Mouse (Mus musculus) kidney, embryonic 15.5 days (tissue): ENCODE results near the gene Fbxo3. TPM values are rescaled to one million over a fixed set of nuclear protein-coding genes. Genes with fewer than 3 reads are reported as not detected.
A peak's percentile ranks its signal among the peaks of the same experiment; 100 is the strongest.
"Not testable (repeated sequence)": the region's sequence is repeated elsewhere in the genome, so short reads cannot be mapped to it uniquely, and the experiment has no call there.

Experiments
- ATAC-seq: fragments of 200-750 bp; cut with Nextera tagmentation; replicated peaks from 2 replicates; pipeline ENCODE4 v1.8.0; 2017; ENCODE audit warnings: moderate TSS enrichment; ENCODE audit not compliant: low FRiP score
- H3K27ac ChIP-seq: fragments of 300-500 bp; sonication (generic); 2 replicates; pipeline ENCODE4 v1.5.1; 2015; ENCODE audit warnings: mild to moderate bottlenecking, inconsistent platforms
- H3K27me3 ChIP-seq: fragments of 300-500 bp; sonication (generic); 2 replicates; pipeline ENCODE4 v1.6.1; 2015; ENCODE audit warnings: inconsistent platforms
- H3K36me3 ChIP-seq: fragments of 300-500 bp; sonication (generic); 2 replicates; pipeline ENCODE4 v1.6.1; 2015; ENCODE audit warnings: inconsistent platforms
- H3K4me1 ChIP-seq: fragments of 300-500 bp; sonication (generic); 2 replicates; pipeline ENCODE4 v1.6.1; 2015; ENCODE audit warnings: inconsistent platforms
- H3K4me2 ChIP-seq: fragments of 300-500 bp; sonication (generic); 2 replicates; pipeline ENCODE4 v1.6.1; 2015; ENCODE audit warnings: moderate library complexity, mild to moderate bottlenecking, inconsistent platforms
- H3K4me3 ChIP-seq: fragments of 300-500 bp; sonication (generic); replicated peaks from 2 replicates; pipeline ENCODE4 v1.5.1; 2015; ENCODE audit warnings: mild to moderate bottlenecking, inconsistent platforms
- H3K9ac ChIP-seq: fragments of 300-500 bp; sonication (generic); 2 replicates; pipeline ENCODE4 v1.6.1; 2015; ENCODE audit warnings: mild to moderate bottlenecking, inconsistent platforms
- H3K9me3 ChIP-seq: fragments of 300-500 bp; sonication (generic); replicated peaks from 2 replicates; pipeline ENCODE4 v1.6.1; 2016; ENCODE audit warnings: inconsistent platforms
- WGBS: fragments of 180-500 bp; shearing (Covaris S2); methylation state at CpG from one replicate; pipeline ENCODE4 v1.1.7; 2015; ENCODE audit warnings: mixed read lengths; 5-methylcytosine and 5-hydroxymethylcytosine counted together
- polyA plus RNA-seq: library from polyadenylated mRNA; unstranded; fragments of >200 nt; fragmentation: Nextera tagmentation; extraction: Ambion mirVana; gene quantifications from 2 replicates; pipeline ENCODE4 v1.2.1, GENCODE M21; 2015

Gene Fbxo3
- polyA plus RNA-seq, 1 experiment from 2014 or later, result 54.3 TPM

DNA sequence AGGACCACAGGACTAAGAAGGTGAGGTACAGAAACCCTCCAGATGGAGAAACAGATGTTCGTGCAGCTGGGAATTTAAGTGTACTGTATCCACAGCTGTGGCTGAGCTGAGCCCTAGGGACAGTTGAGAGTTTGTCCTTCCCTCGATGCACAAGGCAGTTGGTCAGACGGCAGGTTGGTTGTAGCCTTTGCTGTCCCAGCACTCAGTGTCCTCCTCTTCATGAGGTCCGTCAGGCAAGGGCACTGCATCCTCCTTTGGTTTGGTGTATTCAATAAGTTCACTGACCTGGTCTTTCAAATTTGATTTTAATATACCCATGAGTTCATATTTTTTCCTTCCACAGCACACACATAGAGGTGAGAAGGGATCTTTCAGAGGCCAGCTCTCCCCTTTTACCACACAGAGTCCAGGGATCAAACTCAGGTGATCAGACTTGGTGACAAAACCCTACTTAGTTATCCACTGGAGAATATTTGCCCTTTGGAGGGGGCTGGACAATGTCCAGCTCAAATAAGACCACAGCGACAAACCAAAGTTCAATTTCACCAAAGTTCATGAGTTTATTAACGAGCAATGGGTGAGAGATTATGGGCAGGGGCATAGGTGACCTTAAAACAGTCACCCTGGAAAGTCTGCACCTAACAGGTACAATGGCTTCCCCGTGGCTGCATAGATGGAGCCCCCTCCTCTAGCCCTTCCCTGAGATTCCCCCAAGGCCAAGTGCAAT is 19.6 kb upstream of the Fbxo3 start:
- no peaks in the 10 kb centered on the region for H3K4me1 ChIP-seq
- no peak overlapping the region for H3K9ac ChIP-seq
- H3K27me3 ChIP-seq, result peaks cover 11% of the 10 kb centered on the region; the same call in 1 of the 2 replicates
- no peak overlapping the region for H3K4me2 ChIP-seq
- ATAC-seq, result no peak
- no peak overlapping the region for H3K4me3 ChIP-seq
- 72% methylated on average over 7 of the region's 7 CpGs for WGBS
- H3K27ac ChIP-seq, result no peak overlapping the region
- no peaks in the 10 kb centered on the region for H3K36me3 ChIP-seq
- H3K9me3 ChIP-seq, result no peaks in the 10 kb centered on the region

DNA sequence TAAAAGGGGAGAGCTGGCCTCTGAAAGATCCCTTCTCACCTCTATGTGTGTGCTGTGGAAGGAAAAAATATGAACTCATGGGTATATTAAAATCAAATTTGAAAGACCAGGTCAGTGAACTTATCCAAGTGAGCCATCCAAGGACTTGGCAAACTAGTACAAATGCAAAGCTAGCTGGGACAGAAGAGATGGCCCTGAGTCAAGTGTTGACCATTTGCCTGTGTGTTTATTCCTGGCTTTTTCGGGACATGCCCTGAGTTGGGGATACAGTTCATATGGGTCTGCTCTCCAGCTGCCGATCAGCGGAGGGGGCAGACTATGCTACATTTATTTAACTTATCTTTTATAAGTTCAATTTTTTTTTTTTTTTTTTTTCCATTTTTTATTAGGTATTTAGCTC is 18.7 kb upstream of the Fbxo3 start:
- H3K27me3 ChIP-seq, H3K27ac ChIP-seq, H3K36me3 ChIP-seq, H3K4me1 ChIP-seq, H3K4me3 ChIP-seq, H3K9ac ChIP-seq, ATAC-seq, H3K9me3 ChIP-seq, H3K4me2 ChIP-seq: not testable (repeated sequence)
- 89% methylated on average over 3 of the region's 3 CpGs for WGBS

DNA sequence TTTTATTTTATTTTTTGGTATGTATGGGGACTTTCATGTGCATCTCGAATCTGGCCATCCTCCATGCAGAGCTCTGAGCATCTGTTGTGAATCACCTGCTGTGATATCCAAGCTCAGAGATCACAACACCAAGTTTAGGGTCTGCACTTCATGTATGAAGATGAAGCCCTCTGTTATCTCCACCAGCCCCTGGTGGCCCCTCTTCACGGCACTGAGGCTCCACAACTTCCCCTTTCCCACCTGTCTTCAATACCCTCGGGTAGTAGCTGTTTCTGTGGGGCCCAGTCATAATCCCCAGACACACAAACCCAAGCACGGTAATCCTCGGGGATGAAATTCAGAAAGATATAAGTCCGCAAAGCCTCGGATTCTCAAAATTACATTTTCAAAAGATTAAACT is 4.4 kb upstream of the Fbxo3 start:
- peaks cover 4% of the 10 kb centered on the region for H3K4me1 ChIP-seq
- no peaks in the 10 kb centered on the region; the same call in 1 of the 2 replicates for H3K9me3 ChIP-seq
- H3K4me3 ChIP-seq, result no peak overlapping the region
- H3K27ac ChIP-seq, result no peak overlapping the region
- no peak for ATAC-seq
- no peak overlapping the region for H3K9ac ChIP-seq
- no peaks in the 10 kb centered on the region for H3K36me3 ChIP-seq
- H3K27me3 ChIP-seq, result no peaks in the 10 kb centered on the region
- H3K4me2 ChIP-seq, result no peak overlapping the region
- 86% methylated on average over 7 of the region's 7 CpGs for WGBS

DNA sequence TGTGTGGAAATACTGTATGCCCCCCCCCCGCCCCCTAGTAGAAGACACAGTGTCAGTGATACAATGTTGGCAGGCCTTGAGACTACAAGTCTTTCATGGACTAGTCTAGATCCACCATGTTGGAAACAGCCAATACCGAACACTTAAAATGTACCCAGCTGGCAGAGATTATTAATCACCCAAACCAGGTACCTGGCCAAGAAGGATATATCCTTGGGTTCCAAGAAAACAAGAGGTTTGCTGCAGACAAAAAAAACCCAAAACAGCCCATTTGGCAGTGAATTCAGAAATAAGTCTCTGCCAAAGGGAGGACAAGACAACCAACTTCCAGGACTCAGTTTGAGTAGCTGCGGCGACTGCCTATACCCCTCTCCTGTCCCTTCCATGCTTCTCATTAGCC is 2.9 kb upstream of the Fbxo3 start:
- Histone ChIP-seq H3K27me3 (no peaks in the 10 kb centered on the region), H3K4me1 (peaks cover 14% of the 10 kb centered on the region), H3K36me3 (no peaks in the 10 kb centered on the region), H3K4me2 (no peak overlapping the region), H3K9ac (no peak overlapping the region), H3K4me3 (no peak overlapping the region), H3K27ac (no peak overlapping the region), H3K9me3 (no peaks in the 10 kb centered on the region; the same call in 1 of the 2 replicates)
- no peak for ATAC-seq
- WGBS, result 92% methylated on average over 4 of the region's 4 CpGs

DNA sequence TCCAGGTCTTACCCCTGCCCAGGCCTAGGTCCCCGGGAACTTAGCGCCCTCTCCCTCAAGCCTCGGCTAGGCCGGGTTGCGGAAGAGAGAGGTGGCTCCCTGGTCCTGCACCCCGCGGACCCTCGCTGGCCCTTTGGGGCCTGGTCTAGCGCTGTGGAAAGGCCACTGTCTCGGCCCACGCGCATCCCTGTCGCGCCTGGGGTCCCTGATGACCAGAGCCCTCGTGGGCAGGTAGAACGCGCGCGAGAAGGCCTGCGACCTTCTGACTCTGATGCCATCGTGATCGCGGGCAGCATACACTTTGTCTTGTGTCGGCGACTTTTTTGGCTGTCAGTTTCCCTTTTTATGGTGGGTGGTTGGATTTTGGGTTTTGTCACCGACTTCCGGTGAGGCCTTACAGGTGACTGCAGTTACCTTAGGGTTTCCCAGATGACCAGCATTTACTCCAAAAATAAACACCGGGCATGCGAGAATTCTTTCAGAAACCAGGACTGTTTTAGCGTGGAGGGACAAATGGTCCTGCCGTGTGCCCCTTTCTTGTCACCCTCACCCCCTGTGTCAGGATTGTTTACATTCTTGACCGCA is 710 bp downstream of the Fbxo3 start, which contains the start of gene 4931422A03Rik:
TSS of gene 4931422A03Rik (minus strand) at position 223 of the 585 bp plus-strand sequence.
- H3K27ac ChIP-seq, result peak within 1 kb of the TSS; percentile 77
- no peaks in the 10 kb centered on the region; the same call in 1 of the 2 replicates for H3K9me3 ChIP-seq
- peak within 1 kb of the TSS; percentile 97 for H3K4me3 ChIP-seq
- H3K9ac ChIP-seq, result peak within 1 kb of the TSS; percentile 86
- H3K27me3 ChIP-seq, result no peaks in the 10 kb centered on the region
- H3K36me3 ChIP-seq, result peaks cover 9% of the 10 kb centered on the region
- H3K4me2 ChIP-seq, result peak within 1 kb of the TSS; percentile 74
- peak; percentile 72 for ATAC-seq
- WGBS, result under 1% methylated on average over 32 of the region's 32 CpGs
- peaks cover 18% of the 10 kb centered on the region for H3K4me1 ChIP-seq

DNA sequence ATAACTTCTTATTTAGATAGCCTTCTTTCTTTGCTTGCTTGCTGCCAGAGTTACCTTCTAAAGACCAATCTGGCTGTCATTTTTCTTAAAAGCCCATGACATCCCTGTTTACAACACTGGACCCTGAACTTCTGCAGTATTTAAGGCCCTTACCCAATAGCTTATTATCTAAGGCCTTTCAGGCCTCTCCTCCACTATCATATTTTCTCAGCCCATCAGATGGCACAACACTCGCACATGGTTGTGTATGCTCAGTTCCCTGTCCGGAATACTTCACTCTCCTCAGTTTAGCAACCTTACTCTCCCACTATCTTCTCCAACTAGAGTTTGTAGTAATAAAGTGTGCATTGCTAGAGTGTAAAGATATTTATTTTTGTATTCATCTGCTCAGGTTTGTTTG is 1.6 kb downstream of the Fbxo3 start:
- H3K4me2 ChIP-seq, result peak overlapping the region; percentile 74
- ATAC-seq, result no peak
- WGBS, result 67% methylated on average over 2 of the region's 2 CpGs

DNA sequence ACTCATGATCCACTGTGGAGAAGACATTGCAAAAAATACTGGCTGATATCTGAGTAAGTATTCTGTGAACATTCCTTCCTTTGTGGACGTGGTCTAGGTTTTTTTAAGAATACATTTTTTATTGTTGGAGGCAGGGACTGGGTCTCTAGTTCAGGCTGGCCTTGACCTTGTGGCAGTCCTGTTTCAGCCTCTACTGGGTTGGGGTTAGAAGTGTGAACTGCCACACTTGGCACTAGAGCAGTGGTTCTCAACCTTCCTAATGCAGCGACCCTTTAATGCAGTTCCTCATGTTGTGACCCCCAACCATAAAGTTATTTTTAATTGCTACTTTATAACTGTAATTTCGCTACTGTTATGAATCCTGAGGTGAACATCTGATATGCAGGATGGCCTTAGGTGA is 2.9 kb downstream of the Fbxo3 start:
- no peak overlapping the region for H3K9ac ChIP-seq
- no peaks in the 10 kb centered on the region for H3K27me3 ChIP-seq
- peaks cover 18% of the 10 kb centered on the region for H3K4me1 ChIP-seq
- no peak overlapping the region for H3K4me3 ChIP-seq
- H3K4me2 ChIP-seq, result no peak overlapping the region
- 74% methylated on average over 3 of the region's 3 CpGs for WGBS
- H3K9me3 ChIP-seq, result no peaks in the 10 kb centered on the region
- H3K36me3 ChIP-seq, result peaks cover 26% of the 10 kb centered on the region
- no peak overlapping the region for H3K27ac ChIP-seq
- no peak for ATAC-seq

More for the DNA sequence above, 1.6 kb downstream of the Fbxo3 start:
- H3K27ac ChIP-seq, result no peak overlapping the region
- peaks cover 16% of the 10 kb centered on the region for H3K36me3 ChIP-seq
- H3K9me3 ChIP-seq, result no peaks in the 10 kb centered on the region; the same call in 1 of the 2 replicates
- peaks cover 18% of the 10 kb centered on the region for H3K4me1 ChIP-seq
- H3K9ac ChIP-seq, result no peak overlapping the region
- peak overlapping the region; percentile 97 for H3K4me3 ChIP-seq
- no peaks in the 10 kb centered on the region for H3K27me3 ChIP-seq

DNA sequence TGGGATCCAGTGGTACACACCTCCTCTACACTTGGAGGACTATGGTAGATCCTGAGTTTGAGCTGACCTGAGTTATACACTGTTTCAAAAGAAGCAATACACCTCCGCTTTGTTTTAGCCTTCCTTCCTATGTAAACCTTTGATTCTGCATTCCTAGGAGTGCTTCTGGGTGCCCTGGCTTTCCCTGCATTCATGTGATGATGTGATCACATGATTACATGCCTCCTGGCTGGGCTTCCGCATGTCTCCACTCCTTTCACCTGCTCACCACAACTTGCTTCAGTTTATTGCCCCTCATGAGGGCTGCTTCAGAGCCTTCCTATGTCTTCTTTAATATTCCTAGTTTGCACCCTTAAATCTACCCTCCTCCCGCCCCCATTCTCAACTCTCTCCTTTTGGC is 4.5 kb downstream of the Fbxo3 start:
- 91% methylated on average over 3 of the region's 3 CpGs for WGBS
- no peak for ATAC-seq
- Histone ChIP-seq H3K4me3 (no peak overlapping the region), H3K36me3 (peaks cover 41% of the 10 kb centered on the region), H3K27ac (no peak overlapping the region), H3K4me1 (peaks cover 18% of the 10 kb centered on the region), H3K9me3 (no peaks in the 10 kb centered on the region), H3K9ac (no peak overlapping the region), H3K27me3 (no peaks in the 10 kb centered on the region), H3K4me2 (no peak overlapping the region)

DNA sequence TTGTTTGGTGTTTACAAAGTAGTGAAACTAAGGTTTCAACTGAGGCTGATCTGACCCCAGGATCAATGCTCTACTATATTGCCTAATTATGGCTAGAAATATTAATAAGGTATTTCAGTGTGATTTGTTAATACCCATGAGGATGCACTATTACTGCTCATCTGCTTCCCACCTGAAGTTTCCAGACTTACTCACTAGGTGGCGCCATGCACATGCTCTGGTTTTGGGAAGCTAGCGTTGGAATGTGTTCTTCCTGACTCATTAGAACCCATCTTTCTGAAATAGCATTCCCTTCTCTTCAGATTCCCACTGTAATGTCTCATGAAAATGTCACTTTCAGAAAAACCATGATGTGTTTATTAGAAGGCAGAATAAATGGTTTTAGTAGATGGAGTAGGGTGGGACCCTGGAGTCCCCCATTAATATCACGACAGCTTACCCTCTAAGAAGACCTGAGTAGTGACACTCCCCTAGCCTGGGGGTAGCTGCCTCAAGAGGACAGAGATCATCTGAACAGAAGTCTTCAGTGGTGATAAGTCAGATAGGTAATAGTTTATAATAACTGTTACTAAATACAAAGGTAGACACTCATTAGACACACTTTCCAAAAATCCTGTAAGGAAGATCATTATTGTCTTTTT is 7.4 kb downstream of the Fbxo3 start:
- H3K4me2 ChIP-seq, result no peak overlapping the region
- H3K27ac ChIP-seq, result no peak overlapping the region
- 32% methylated on average over 3 of the region's 3 CpGs for WGBS
- H3K36me3 ChIP-seq, result peaks cover 64% of the 10 kb centered on the region
- no peaks in the 10 kb centered on the region for H3K27me3 ChIP-seq
- H3K9ac ChIP-seq, result no peak overlapping the region
- H3K4me3 ChIP-seq, result no peak overlapping the region
- H3K4me1 ChIP-seq, result peaks cover under 1% of the 10 kb centered on the region; the same call in 1 of the 2 replicates
- H3K9me3 ChIP-seq, result no peaks in the 10 kb centered on the region
- no peak for ATAC-seq

DNA sequence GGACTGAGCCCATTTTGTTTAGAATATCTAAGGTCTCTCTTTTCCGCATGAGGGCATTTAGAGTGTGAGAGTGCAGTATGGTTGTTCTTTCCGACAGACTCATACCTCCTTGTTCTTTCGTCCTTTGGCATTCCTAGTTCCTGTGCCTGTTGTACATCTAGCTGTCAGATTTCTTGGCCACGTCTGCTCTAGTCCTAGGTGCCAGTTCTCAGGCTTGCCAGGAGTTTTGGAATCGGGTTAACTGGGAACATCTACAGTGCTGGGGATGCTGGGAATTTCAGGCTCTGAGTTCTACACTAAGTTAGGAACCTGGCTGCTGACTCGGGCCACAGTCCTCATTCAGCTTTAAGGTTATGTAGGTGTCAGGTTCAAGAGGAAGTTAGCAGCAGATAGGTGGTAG is 8.1 kb downstream of the Fbxo3 start:
- 86% methylated on average over 6 of the region's 6 CpGs for WGBS
- H3K27ac ChIP-seq, result no peak overlapping the region
- no peaks in the 10 kb centered on the region for H3K27me3 ChIP-seq
- H3K4me3 ChIP-seq, result no peak overlapping the region
- H3K4me2 ChIP-seq, result no peak overlapping the region
- H3K9me3 ChIP-seq, result no peaks in the 10 kb centered on the region
- H3K4me1 ChIP-seq, result no peaks in the 10 kb centered on the region
- peaks cover 69% of the 10 kb centered on the region for H3K36me3 ChIP-seq
- H3K9ac ChIP-seq, result no peak overlapping the region
- ATAC-seq, result no peak

DNA sequence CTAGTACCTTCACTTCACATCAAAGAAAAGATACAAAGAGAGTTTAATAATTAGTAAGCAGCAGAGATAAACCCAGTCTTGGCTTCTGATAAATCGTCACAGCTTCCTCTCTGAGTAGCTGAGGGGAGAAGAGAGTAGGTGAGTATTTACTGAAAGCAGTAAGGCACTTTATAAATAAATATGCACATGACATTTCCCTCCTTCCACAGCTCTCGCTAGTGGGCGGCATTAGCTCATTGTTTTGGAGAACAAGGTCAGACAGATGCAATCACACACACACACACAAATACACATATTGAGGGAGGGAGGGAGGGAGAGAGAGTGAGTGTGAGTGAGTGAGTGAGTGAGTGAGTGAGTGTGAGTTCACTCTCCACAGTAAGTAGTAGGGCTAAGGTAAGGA is 8.8 kb downstream of the Fbxo3 start:
- no peaks in the 10 kb centered on the region for H3K9me3 ChIP-seq
- no peak overlapping the region for H3K4me3 ChIP-seq
- H3K4me1 ChIP-seq, result no peaks in the 10 kb centered on the region
- H3K27me3 ChIP-seq, result no peaks in the 10 kb centered on the region
- no peak overlapping the region for H3K4me2 ChIP-seq
- ATAC-seq, result no peak
- H3K36me3 ChIP-seq, result peaks cover 73% of the 10 kb centered on the region
- no peak overlapping the region for H3K27ac ChIP-seq
- no peak overlapping the region for H3K9ac ChIP-seq
- WGBS, result 78% methylated on average over 3 of the region's 3 CpGs

DNA sequence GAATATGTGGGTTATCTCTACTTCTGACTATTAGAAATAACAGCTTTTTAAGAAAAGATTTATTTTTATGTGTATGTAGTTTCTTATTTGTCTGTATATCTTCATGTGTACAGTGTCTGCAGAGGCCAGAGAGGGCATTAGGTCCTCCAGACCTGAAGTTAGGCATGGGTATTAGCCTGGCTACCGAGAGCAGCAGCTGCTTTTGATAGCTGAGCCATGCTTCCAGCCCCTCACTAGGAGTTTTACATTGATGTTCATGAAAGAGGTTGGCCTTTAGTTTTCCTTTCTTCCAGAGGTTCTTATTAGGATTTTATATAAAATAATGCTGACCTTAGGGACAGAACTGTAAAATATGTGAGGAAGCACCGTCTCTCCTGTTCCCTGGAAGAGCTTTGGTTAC is 10.7 kb downstream of the Fbxo3 start:
- 78% methylated on average over 2 of the region's 2 CpGs for WGBS
- peaks cover 66% of the 10 kb centered on the region for H3K36me3 ChIP-seq
- no peaks in the 10 kb centered on the region for H3K9me3 ChIP-seq
- H3K9ac ChIP-seq, result no peak overlapping the region
- no peak overlapping the region for H3K27ac ChIP-seq
- no peak overlapping the region for H3K4me2 ChIP-seq
- no peaks in the 10 kb centered on the region for H3K4me1 ChIP-seq
- no peaks in the 10 kb centered on the region for H3K27me3 ChIP-seq
- no peak overlapping the region for H3K4me3 ChIP-seq
- ATAC-seq, result no peak
